Mouse (Mus musculus) spleen, adult 2 months (tissue): Measurements from ENCODE around the gene Crkl.

ENCODE experiments used
- CTCF ChIP-seq: fragments of 200-500 bp; IDR thresholded peaks from 2 replicates; pipeline ENCODE4 v1.5.1; 2011; ENCODE audit warnings: mild to moderate bottlenecking, inconsistent platforms; ENCODE audit not compliant: insufficient read depth, insufficient read length, insufficient replicate concordance; ENCODE audit errors: extremely low read depth
- POLR2A ChIP-seq: fragments of 200-500 bp; IDR thresholded peaks from 2 replicates; pipeline ENCODE4 v1.6.1; 2011; ENCODE audit warnings: low read depth, low read length, inconsistent platforms

DNA sequence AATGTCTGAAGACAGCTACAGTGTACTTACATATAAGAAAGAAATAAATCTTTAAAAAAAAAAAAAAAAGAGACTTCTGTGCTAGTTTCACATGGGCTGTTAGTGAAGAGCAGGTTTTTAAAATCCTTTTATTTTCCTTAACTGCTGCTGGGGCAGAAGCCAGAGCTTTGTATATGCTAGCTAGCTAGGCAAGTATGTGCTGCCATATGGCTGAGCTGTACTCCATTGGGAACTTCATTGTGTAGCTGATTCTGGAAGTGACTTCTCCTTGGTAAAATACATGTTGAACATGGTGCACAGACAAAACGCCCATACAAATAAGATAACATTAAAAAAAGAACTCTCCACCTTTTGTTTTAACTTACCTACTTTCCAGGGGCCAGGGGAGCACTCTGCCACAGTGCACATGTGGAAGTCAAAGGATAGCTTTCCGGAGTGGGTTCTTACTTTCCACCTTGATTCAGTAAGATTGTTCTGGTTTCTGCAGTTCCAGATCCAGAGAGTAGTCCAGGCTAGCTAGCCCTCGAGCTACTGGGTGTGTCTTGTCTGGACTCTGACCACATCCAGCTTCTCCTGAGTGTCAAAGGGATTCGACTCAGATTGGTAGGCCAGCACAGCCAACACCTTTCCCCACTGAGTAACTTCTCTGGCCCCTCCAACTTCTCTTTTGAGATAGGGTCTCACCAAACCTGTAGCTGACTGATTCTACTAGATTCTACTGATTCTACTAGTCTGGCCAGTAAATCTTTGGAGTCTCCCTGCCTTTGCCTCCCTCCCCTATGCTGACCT is 15.3 kb downstream of the Crkl start:
- TF ChIP-seq CTCF (no peak), POLR2A (no peak)
